Mouse (Mus musculus) limb, embryonic 13.5 days (tissue): ENCODE results near the gene Lig3. TPM values are rescaled to one million over a fixed set of nuclear protein-coding genes. Genes with fewer than 3 reads are reported as not detected.

Experiments used
- ATAC-seq: fragments of 200-750 bp; cut with Nextera tagmentation; 2 replicates; pipeline ENCODE4 v1.8.0; 2017; ENCODE audit warnings: low read depth, moderate number of reproducible peaks, moderate TSS enrichment; ENCODE audit not compliant: low FRiP score
- H3K27ac ChIP-seq: fragments of 300-500 bp; sonication (generic); 2 replicates; pipeline ENCODE4 v1.5.1; 2015; ENCODE audit warnings: inconsistent platforms, mild to moderate bottlenecking, moderate library complexity
- H3K27me3 ChIP-seq: fragments of 300-500 bp; sonication (generic); 2 replicates; pipeline ENCODE4 v1.6.1; 2015; ENCODE audit warnings: mild to moderate bottlenecking, inconsistent platforms
- H3K36me3 ChIP-seq: fragments of 300-500 bp; sonication (generic); 2 replicates; pipeline ENCODE4 v1.6.1; 2015; ENCODE audit warnings: inconsistent platforms, mild to moderate bottlenecking, moderate library complexity
- H3K4me1 ChIP-seq: fragments of 300-500 bp; sonication (generic); 2 replicates; pipeline ENCODE4 v1.6.1; 2015; ENCODE audit warnings: inconsistent platforms
- H3K4me2 ChIP-seq: fragments of 300-500 bp; sonication (generic); replicated peaks from 2 replicates; pipeline ENCODE4 v1.6.1; 2015; ENCODE audit warnings: inconsistent platforms, mild to moderate bottlenecking, moderate library complexity
- H3K4me3 ChIP-seq: fragments of 300-500 bp; sonication (generic); 2 replicates; pipeline ENCODE4 v1.5.1; 2015; ENCODE audit warnings: moderate library complexity, mild to moderate bottlenecking, inconsistent platforms
- H3K9ac ChIP-seq: fragments of 300-500 bp; sonication (generic); 2 replicates; pipeline ENCODE4 v1.6.1; 2015; ENCODE audit warnings: mild to moderate bottlenecking, inconsistent platforms
- H3K9me3 ChIP-seq: fragments of 300-500 bp; sonication (generic); 2 replicates; pipeline ENCODE4 v1.6.1; 2016; ENCODE audit warnings: inconsistent platforms
- WGBS: fragments of 180-500 bp; shearing (Covaris S2); methylation state at CpG from one replicate; pipeline ENCODE4 v1.1.7; 2015; 5-methylcytosine and 5-hydroxymethylcytosine counted together
- polyA plus RNA-seq: library from polyadenylated mRNA; unstranded; fragments of >200 nt; fragmentation: Nextera tagmentation; extraction: Ambion mirVana; gene quantifications from 2 replicates; pipeline ENCODE4 v1.2.1, GENCODE M21; 2015

The Lig3 gene
- polyA plus RNA-seq, result 33.9 and 34.2 TPM in 2 replicates

- peak; percentile 95 for ATAC-seq
- H3K9me3 ChIP-seq, result no peaks in the 10 kb centered on the region
- under 1% methylated on average over 81 of the region's 90 CpGs for WGBS
- H3K4me3 ChIP-seq, result peak within 1 kb of the TSS; percentile 87
- H3K36me3 ChIP-seq, result peaks cover 31% of the 10 kb centered on the region
- peak within 1 kb of the TSS; percentile 96 for H3K27ac ChIP-seq
- peak within 1 kb of the TSS; percentile 95 for H3K9ac ChIP-seq
- no peaks in the 10 kb centered on the region for H3K27me3 ChIP-seq
- peaks cover 19% of the 10 kb centered on the region for H3K4me1 ChIP-seq
- H3K4me2 ChIP-seq, result peak within 1 kb of the TSS; percentile 79
Measured at GRCm38 (mm10) chr11:82780983-82781903, at the start of gene Lig3. Lig3 (plus strand) TSS chr11:82781108.

- H3K4me2 ChIP-seq, result no peak overlapping the region
- ATAC-seq, result no peak
- H3K4me1 ChIP-seq, result no peaks in the 10 kb centered on the region
Measured at GRCm38 (mm10) chr11:82734227-82734626, 46.7 kb upstream of the Lig3 start.

GRCm38 (mm10) chr11:82739006-82739405 is 41.9 kb upstream of the Lig3 start:
- no peaks in the 10 kb centered on the region for H3K27me3 ChIP-seq
- H3K4me3 ChIP-seq, result no peak overlapping the region
- no peak overlapping the region for H3K4me2 ChIP-seq
- no peak overlapping the region for H3K27ac ChIP-seq
- no peaks in the 10 kb centered on the region for H3K36me3 ChIP-seq
- H3K4me1 ChIP-seq, result no peaks in the 10 kb centered on the region
- no peak for ATAC-seq
- no peaks in the 10 kb centered on the region for H3K9me3 ChIP-seq
- no peak overlapping the region for H3K9ac ChIP-seq

More at GRCm38 (mm10) chr11:82734227-82734626, 46.7 kb upstream of the Lig3 start:
- Histone ChIP-seq H3K27ac (no peak overlapping the region), H3K36me3 (no peaks in the 10 kb centered on the region), H3K9me3 (no peaks in the 10 kb centered on the region), H3K27me3 (no peaks in the 10 kb centered on the region), H3K9ac (no peak overlapping the region), H3K4me3 (no peak overlapping the region)

GRCm38 (mm10) chr11:82746138-82746537 is 34.8 kb upstream of the Lig3 start:
- H3K4me2 ChIP-seq, result no peak overlapping the region

GRCm38 (mm10) chr11:82746857-82747366 is 34.0 kb upstream of the Lig3 start:
- ATAC-seq, result no peak
- Histone ChIP-seq H3K9me3 (no peaks in the 10 kb centered on the region), H3K36me3 (no peaks in the 10 kb centered on the region), H3K4me2 (no peak overlapping the region), H3K4me3 (no peak overlapping the region), H3K4me1 (no peaks in the 10 kb centered on the region), H3K9ac (no peak overlapping the region), H3K27me3 (0 out of 2 replicates have a peak, but pooled peaks cover 5% of the 10 kb centered on the region), H3K27ac (no peak overlapping the region)
- WGBS, result 78% methylated on average over 8 of the region's 8 CpGs

More at GRCm38 (mm10) chr11:82746138-82746537, 34.8 kb upstream of the Lig3 start:
- Histone ChIP-seq H3K4me1 (no peaks in the 10 kb centered on the region), H3K36me3 (no peaks in the 10 kb centered on the region), H3K27me3 (0 out of 2 replicates have a peak, but pooled peaks cover 5% of the 10 kb centered on the region), H3K27ac (no peak overlapping the region), H3K4me3 (no peak overlapping the region), H3K9me3 (no peaks in the 10 kb centered on the region), H3K9ac (no peak overlapping the region)
- no peak for ATAC-seq
- 36% methylated on average over 6 of the region's 6 CpGs for WGBS

GRCm38 (mm10) chr11:82752349-82753115 is 28.4 kb upstream of the Lig3 start:
- no peak overlapping the region for H3K27ac ChIP-seq
- no peak overlapping the region for H3K4me3 ChIP-seq
- H3K9ac ChIP-seq, result no peak overlapping the region
- no peaks in the 10 kb centered on the region for H3K36me3 ChIP-seq
- no peaks in the 10 kb centered on the region for H3K4me1 ChIP-seq
- no peaks in the 10 kb centered on the region for H3K9me3 ChIP-seq
- no peak overlapping the region for H3K4me2 ChIP-seq
- no peaks in the 10 kb centered on the region for H3K27me3 ChIP-seq
- ATAC-seq, result no peak
- WGBS, result 67% methylated on average over 5 of the region's 6 CpGs

GRCm38 (mm10) chr11:82755919-82756318 is 25.0 kb upstream of the Lig3 start:
- Histone ChIP-seq H3K36me3 (no peaks in the 10 kb centered on the region), H3K4me2 (no peak overlapping the region), H3K9me3 (no peaks in the 10 kb centered on the region), H3K27ac (no peak overlapping the region), H3K9ac (no peak overlapping the region), H3K4me3 (no peak overlapping the region), H3K4me1 (no peaks in the 10 kb centered on the region), H3K27me3 (no peaks in the 10 kb centered on the region)
- WGBS, result 86% methylated on average over 1 of the region's 1 CpGs
- ATAC-seq, result no peak

GRCm38 (mm10) chr11:82762286-82762829 is 18.6 kb upstream of the Lig3 start:
- H3K4me1 ChIP-seq, result peaks cover 19% of the 10 kb centered on the region
- no peaks in the 10 kb centered on the region for H3K27me3 ChIP-seq
- 86% methylated on average over 6 of the region's 6 CpGs for WGBS
- no peak overlapping the region for H3K4me3 ChIP-seq
- H3K9me3 ChIP-seq, result no peaks in the 10 kb centered on the region
- no peak overlapping the region for H3K4me2 ChIP-seq
- ATAC-seq, result no peak
- H3K9ac ChIP-seq, result no peak overlapping the region
- H3K27ac ChIP-seq, result no peak overlapping the region
- 0 out of 2 replicates have a peak, but pooled peaks cover 2% of the 10 kb centered on the region for H3K36me3 ChIP-seq

- Histone ChIP-seq H3K9me3 (no peaks in the 10 kb centered on the region), H3K4me2 (peak overlapping the region; percentile 95), H3K36me3 (peaks cover 2% of the 10 kb centered on the region; the same call in 1 of the 2 replicates), H3K27ac (peak overlapping the region; percentile 92; the same call in 1 of the 2 replicates), H3K27me3 (no peaks in the 10 kb centered on the region), H3K4me1 (peaks cover 19% of the 10 kb centered on the region), H3K9ac (peak overlapping the region; percentile 93), H3K4me3 (peak overlapping the region; percentile 97)
- no peak for ATAC-seq
- WGBS, result 4% methylated on average over 4 of the region's 4 CpGs
Measured at GRCm38 (mm10) chr11:82763261-82763660, 17.6 kb upstream of the Lig3 start.

GRCm38 (mm10) chr11:82763742-82764437 is 17.0 kb upstream of the Lig3 start, which contains the start of the genes Cct6b and Zfp830:
Cct6b (minus strand) TSS chr11:82764321.
Zfp830 (plus strand) TSS chr11:82764345.
- H3K4me1 ChIP-seq, result peaks cover 19% of the 10 kb centered on the region
- no peaks in the 10 kb centered on the region for H3K27me3 ChIP-seq
- H3K36me3 ChIP-seq, result peaks cover 8% of the 10 kb centered on the region
- ATAC-seq, result peak; percentile 99
- no peaks in the 10 kb centered on the region for H3K9me3 ChIP-seq
- peak within 1 kb of the TSS; percentile 95 for H3K4me2 ChIP-seq
- peak within 1 kb of the TSS; percentile 97 for H3K4me3 ChIP-seq
- H3K27ac ChIP-seq, result peak within 1 kb of the TSS; percentile 92
- under 1% methylated on average over 44 of the region's 44 CpGs for WGBS
- H3K9ac ChIP-seq, result peak within 1 kb of the TSS; percentile 93

- H3K36me3 ChIP-seq, result peaks cover 12% of the 10 kb centered on the region
- ATAC-seq, result peak; percentile 79; the same call in 1 of the 2 replicates
- peaks cover 19% of the 10 kb centered on the region for H3K4me1 ChIP-seq
- H3K27me3 ChIP-seq, result no peaks in the 10 kb centered on the region
- peak overlapping the region; percentile 97 for H3K4me3 ChIP-seq
- peak overlapping the region; percentile 93 for H3K9ac ChIP-seq
- H3K9me3 ChIP-seq, result no peaks in the 10 kb centered on the region
- WGBS, result under 1% methylated on average over 28 of the region's 28 CpGs
- H3K4me2 ChIP-seq, result peak overlapping the region; percentile 95
- H3K27ac ChIP-seq, result peak overlapping the region; percentile 92
Measured at GRCm38 (mm10) chr11:82764438-82764924, 16.4 kb upstream of the Lig3 start.
